Mouse (Mus musculus) bone marrow macrophage, adult 2 months (primary cell): ENCODE data around the gene Znfx1. TPM values are rescaled to one million over a fixed set of nuclear protein-coding genes. Genes with fewer than 3 reads are reported as not detected.

ENCODE experiments used
- H3K27ac ChIP-seq: 2 replicates; pipeline ENCODE4 v1.5.1; 2012; ENCODE audit warnings: low read depth, low read length; ENCODE audit not compliant: insufficient read depth
- H3K4me1 ChIP-seq: 2 replicates; pipeline ENCODE4 v1.6.1; 2012; ENCODE audit warnings: low read length; ENCODE audit not compliant: control insufficient read depth, insufficient read depth
- H3K4me3 ChIP-seq: 2 replicates; pipeline ENCODE4 v1.5.1; 2012; ENCODE audit warnings: mild to moderate bottlenecking, low read length, moderate library complexity; ENCODE audit not compliant: insufficient read depth
- CTCF ChIP-seq: IDR thresholded peaks from 2 replicates; pipeline ENCODE4 v1.5.1; 2012; ENCODE audit warnings: low read depth, mild to moderate bottlenecking, low read length, moderate library complexity
- POLR2A ChIP-seq: IDR thresholded peaks from 2 replicates; pipeline ENCODE4 v1.6.1; 2012; ENCODE audit warnings: mild to moderate bottlenecking, low read depth, low read length, borderline replicate concordance
- polyA plus RNA-seq: library from polyadenylated mRNA; stranded (reverse); fragments of >200 nt; gene quantifications from 2 replicates; pipeline ENCODE4 v1.2.4, GENCODE M21; 2012; ENCODE audit not compliant: missing spikeins, insufficient read depth, insufficient read length

The Znfx1 gene
- polyA plus RNA-seq, 1 experiment: 108 TPM

- H3K27ac ChIP-seq: no peak overlapping the region
- no peak overlapping the region for H3K4me3 ChIP-seq
- no peak for TF ChIP-seq POLR2A
- no peak for TF ChIP-seq CTCF
- peaks cover 56% of the 10 kb centered on the region for H3K4me1 ChIP-seq
These were observed 7.4 kb downstream of the Znfx1 start for GRCm38 (mm10) chr2:167055386-167055785.

- Histone ChIP-seq H3K4me1 (peaks cover 43% of the 10 kb centered on the region), H3K4me3 (no peak overlapping the region), H3K27ac (no peak overlapping the region)
- no peak for TF ChIP-seq POLR2A
These were observed 9.5 kb downstream of the Znfx1 start for GRCm38 (mm10) chr2:167053127-167053844.

- no peak overlapping the region for H3K4me3 ChIP-seq
- peaks cover 10% of the 10 kb centered on the region for H3K4me1 ChIP-seq
- no peak overlapping the region for H3K27ac ChIP-seq
- no peak for TF ChIP-seq CTCF
These were observed 14.0 kb downstream of the Znfx1 start for GRCm38 (mm10) chr2:167048698-167049358.

GRCm38 (mm10) chr2:167048223-167048622 is 14.6 kb downstream of the Znfx1 start:
- no peak overlapping the region for H3K4me3 ChIP-seq
- H3K4me1 ChIP-seq: peaks cover 4% of the 10 kb centered on the region
- TF ChIP-seq POLR2A (no peak), CTCF (no peak)
- no peak overlapping the region for H3K27ac ChIP-seq

- Histone ChIP-seq H3K27ac (no peak overlapping the region), H3K4me3 (no peak overlapping the region), H3K4me1 (no peaks in the 10 kb centered on the region)
- TF ChIP-seq CTCF (no peak), POLR2A (no peak)
These were observed 19.3 kb downstream of the Znfx1 start for GRCm38 (mm10) chr2:167043400-167044121.

GRCm38 (mm10) chr2:167039386-167039785 is 23.4 kb downstream of the Znfx1 start:
- TF ChIP-seq POLR2A (no peak), CTCF (no peak)
- H3K27ac ChIP-seq: no peak overlapping the region
- no peaks in the 10 kb centered on the region for H3K4me1 ChIP-seq
- no peak overlapping the region for H3K4me3 ChIP-seq

GRCm38 (mm10) chr2:167038716-167039115 is 24.1 kb downstream of the Znfx1 start:
- Histone ChIP-seq H3K27ac (no peak overlapping the region), H3K4me1 (no peaks in the 10 kb centered on the region), H3K4me3 (no peak overlapping the region)
- no peak for TF ChIP-seq CTCF
- no peak for TF ChIP-seq POLR2A

GRCm38 (mm10) chr2:167038297-167038696 is 24.5 kb downstream of the Znfx1 start:
- no peaks in the 10 kb centered on the region for H3K4me1 ChIP-seq
- no peak for TF ChIP-seq POLR2A
- no peak for TF ChIP-seq CTCF
- no peak overlapping the region for H3K27ac ChIP-seq
- no peak overlapping the region for H3K4me3 ChIP-seq

- Histone ChIP-seq H3K4me3 (no peak overlapping the region), H3K4me1 (no peaks in the 10 kb centered on the region), H3K27ac (no peak overlapping the region)
- TF ChIP-seq CTCF (no peak), POLR2A (no peak)
These were observed 25.1 kb downstream of the Znfx1 start for GRCm38 (mm10) chr2:167037710-167038109.

GRCm38 (mm10) chr2:167030507-167030906 is 32.3 kb downstream of the Znfx1 start:
- Histone ChIP-seq H3K4me1 (no peaks in the 10 kb centered on the region), H3K4me3 (no peak overlapping the region), H3K27ac (no peak overlapping the region)
- peak; percentile 18; the same call in 1 of the 2 replicates for TF ChIP-seq CTCF
- TF ChIP-seq POLR2A: no peak
